Mouse (Mus musculus) MEL (cell line): ENCODE measurements around the gene Npw. TPM values are rescaled to one million over a fixed set of nuclear protein-coding genes. Genes with fewer than 3 reads are reported as not detected.

Source experiments
- DNase-seq: peaks from one replicate; pipeline ENCODE4 v3.0.0; 2011; ENCODE audit warnings: low read depth, low spot score
- H3K27ac ChIP-seq: 2 replicates; pipeline ENCODE4 v1.5.1; 2012; ENCODE audit warnings: low read depth, mild to moderate bottlenecking, control low read depth, low read length, moderate library complexity; ENCODE audit not compliant: control insufficient read depth
- H3K27me3 ChIP-seq, 2 experiments: fragments of 150-350 bp in 1 of 2; sonication (generic) in 1 of 2; 2 replicates each; pipeline ENCODE4 v1.6.1; 2012; ENCODE audit warnings: low read length in 2 of 2, mild to moderate bottlenecking in 2 of 2, improper control_type of control experiment in 1 of 2, moderate library complexity in 1 of 2; ENCODE audit not compliant: insufficient read depth in 2 of 2, control insufficient read depth in 1 of 2
- H3K36me3 ChIP-seq, 2 experiments: 2 replicates each; pipeline ENCODE4 v1.6.1; 2012 to 2014; ENCODE audit warnings: low read length in 2 of 2, improper control_type of control experiment in 1 of 2, inconsistent platforms in 1 of 2, mild to moderate bottlenecking in 1 of 2; ENCODE audit not compliant: insufficient read depth in 2 of 2, control insufficient read depth in 1 of 2
- H3K4me1 ChIP-seq, 2 experiments: fragments of 150-350 bp in 1 of 2; sonication (generic) in 1 of 2; 2 replicates each; pipeline ENCODE4 v1.6.1; 2012; ENCODE audit warnings: low read length in 2 of 2, improper control_type of control experiment in 1 of 2, mild to moderate bottlenecking in 1 of 2; ENCODE audit not compliant: insufficient read depth in 2 of 2, control insufficient read depth in 1 of 2
- H3K4me3 ChIP-seq, 2 experiments: fragments of 150-350 bp in 1 of 2; sonication (generic) in 1 of 2; 2 replicates each; pipeline ENCODE4 v1.5.1; 2012; ENCODE audit warnings: low read depth in 2 of 2, low read length in 2 of 2, mild to moderate bottlenecking in 2 of 2, moderate library complexity in 2 of 2, control low read depth in 1 of 2, improper control_type of control experiment in 1 of 2; ENCODE audit not compliant: control insufficient read depth in 1 of 2, insufficient read depth in 1 of 2
- H3K79me2 ChIP-seq: 2 replicates; pipeline ENCODE4 v1.6.1; 2012; ENCODE audit warnings: mild to moderate bottlenecking, low read length, moderate library complexity; ENCODE audit not compliant: control insufficient read depth, poor library complexity, insufficient read depth
- H3K9ac ChIP-seq: 2 replicates; pipeline ENCODE4 v1.6.1; 2012; ENCODE audit warnings: low read depth, mild to moderate bottlenecking, control low read depth, low read length, moderate library complexity; ENCODE audit not compliant: control insufficient read depth, poor library complexity, severe bottlenecking
- H3K9me3 ChIP-seq: fragments of 150-350 bp; sonication (generic); replicated peaks from 2 replicates; pipeline ENCODE4 v1.6.1; 2012; ENCODE audit warnings: mild to moderate bottlenecking, low read length, improper control_type of control experiment, moderate library complexity; ENCODE audit not compliant: insufficient read depth
- CHD2 ChIP-seq: IDR thresholded peaks from 2 replicates; pipeline ENCODE4 v1.6.1; 2011; ENCODE audit warnings: low read length, improper control_type of control experiment
- CTCF ChIP-seq, 3 experiments: IDR thresholded peaks in 2 of 3; conservative IDR thresholded peaks in 1 of 3; 2 replicates each; pipeline ENCODE4 v1.5.1; 2011 to 2012; ENCODE audit warnings: low read length in 3 of 3, low read depth in 2 of 3, mild to moderate bottlenecking in 2 of 3, improper control_type of control experiment in 1 of 3, inconsistent platforms in 1 of 3, mixed read lengths in 1 of 3, moderate library complexity in 1 of 3; ENCODE audit not compliant: control insufficient read depth in 1 of 3, insufficient read depth in 1 of 3, poor library complexity in 1 of 3, severe bottlenecking in 1 of 3
- E2F4 ChIP-seq: IDR thresholded peaks from 2 replicates; pipeline ENCODE4 v1.6.1; 2011; ENCODE audit warnings: low read depth, low read length, improper control_type of control experiment, borderline replicate concordance
- ELF1 ChIP-seq: IDR thresholded peaks from 2 replicates; pipeline ENCODE4 v1.6.1; 2014; ENCODE audit warnings: low read depth, mild to moderate bottlenecking, inconsistent platforms, low read length, improper control_type of control experiment, moderate library complexity
- EP300 ChIP-seq, 2 experiments: IDR thresholded peaks; 2 replicates each; pipeline ENCODE4 v1.6.1; 2011; ENCODE audit warnings: improper control_type of control experiment in 2 of 2, low read length in 2 of 2, low read depth in 1 of 2, mild to moderate bottlenecking in 1 of 2
- ETS1 ChIP-seq: IDR thresholded peaks from 2 replicates; pipeline ENCODE4 v1.6.1; 2012; ENCODE audit warnings: low read depth, mild to moderate bottlenecking, inconsistent platforms, low read length, improper control_type of control experiment, moderate library complexity
- GABPA ChIP-seq: IDR thresholded peaks from 2 replicates; pipeline ENCODE4 v1.6.1; 2012; ENCODE audit warnings: low read depth, mild to moderate bottlenecking, inconsistent platforms, low read length, improper control_type of control experiment, moderate library complexity
- KAT2A ChIP-seq: conservative IDR thresholded peaks from 2 replicates; pipeline ENCODE4 v1.6.1; 2012; ENCODE audit warnings: low read depth, low read length, improper control_type of control experiment, inconsistent platforms
- MAFK ChIP-seq: IDR thresholded peaks from 2 replicates; pipeline ENCODE4 v1.6.1; 2011; ENCODE audit warnings: low read depth, mild to moderate bottlenecking, low read length, improper control_type of control experiment, borderline replicate concordance
- MAX ChIP-seq: IDR thresholded peaks from 2 replicates; pipeline ENCODE4 v1.6.1; 2011; ENCODE audit warnings: low read length, improper control_type of control experiment
- MEF2A ChIP-seq: IDR thresholded peaks from 2 replicates; pipeline ENCODE4 v1.6.1; 2014; ENCODE audit warnings: low read depth, mild to moderate bottlenecking, inconsistent platforms, low read length, improper control_type of control experiment; ENCODE audit not compliant: poor library complexity, insufficient replicate concordance, severe bottlenecking; ENCODE audit errors: extremely low read depth
- MXI1 ChIP-seq: IDR thresholded peaks from 2 replicates; pipeline ENCODE4 v1.6.1; 2011; ENCODE audit warnings: mild to moderate bottlenecking, low read depth, low read length, improper control_type of control experiment
- MYB ChIP-seq: IDR thresholded peaks from 2 replicates; pipeline ENCODE4 v1.6.1; 2011; ENCODE audit warnings: mild to moderate bottlenecking, low read depth, low read length, improper control_type of control experiment
- NELFE ChIP-seq: IDR thresholded peaks from 2 replicates; pipeline ENCODE4 v1.6.1; 2011; ENCODE audit warnings: low read depth, low read length, improper control_type of control experiment
- POLR2A ChIP-seq, 2 experiments: IDR thresholded peaks; 2 replicates each; pipeline ENCODE4 v1.6.1; 2011 to 2012; ENCODE audit warnings: low read length in 2 of 2, mild to moderate bottlenecking in 2 of 2, control low read depth in 1 of 2, improper control_type of control experiment in 1 of 2, low read depth in 1 of 2, moderate library complexity in 1 of 2; ENCODE audit not compliant: control insufficient read depth in 1 of 2, insufficient read depth in 1 of 2, poor library complexity in 1 of 2
- POLR2AphosphoS2 ChIP-seq: IDR thresholded peaks from 2 replicates; pipeline ENCODE4 v1.6.1; 2011; ENCODE audit warnings: low read length, improper control_type of control experiment
- POLR2AphosphoS5 ChIP-seq: IDR thresholded peaks from 2 replicates; pipeline ENCODE4 v1.6.1; 2012; ENCODE audit warnings: low read depth, borderline replicate concordance, mild to moderate bottlenecking, inconsistent platforms, low read length, moderate library complexity, mixed read lengths
- RAD21 ChIP-seq: IDR thresholded peaks from 2 replicates; pipeline ENCODE4 v1.6.1; 2011; ENCODE audit warnings: mild to moderate bottlenecking, low read depth, low read length, improper control_type of control experiment
- SIN3A ChIP-seq: IDR thresholded peaks from 2 replicates; pipeline ENCODE4 v1.6.1; 2012; ENCODE audit warnings: low read length, improper control_type of control experiment, inconsistent platforms
- SMC3 ChIP-seq: IDR thresholded peaks from 2 replicates; pipeline ENCODE4 v1.6.1; 2011; ENCODE audit warnings: low read depth, low read length, improper control_type of control experiment
- TCF12 ChIP-seq: IDR thresholded peaks from 2 replicates; pipeline ENCODE4 v1.6.1; 2014; ENCODE audit warnings: low read depth, mild to moderate bottlenecking, inconsistent platforms, low read length, improper control_type of control experiment, moderate library complexity
- USF1 ChIP-seq: IDR thresholded peaks from 2 replicates; pipeline ENCODE4 v1.6.1; 2014; ENCODE audit warnings: low read depth, mild to moderate bottlenecking, inconsistent platforms, low read length, improper control_type of control experiment, moderate library complexity
- ZC3H11A ChIP-seq: IDR thresholded peaks from 2 replicates; pipeline ENCODE4 v1.6.1; 2012; ENCODE audit warnings: low read depth, mild to moderate bottlenecking, inconsistent platforms, low read length, improper control_type of control experiment
- ZKSCAN1 ChIP-seq: IDR thresholded peaks from 2 replicates; pipeline ENCODE4 v1.6.1; 2012; ENCODE audit warnings: low read depth, mild to moderate bottlenecking, inconsistent platforms, low read length, improper control_type of control experiment, moderate library complexity
- ZNF384 ChIP-seq: IDR thresholded peaks from 2 replicates; pipeline ENCODE4 v1.6.1; 2012; ENCODE audit warnings: low read depth, mild to moderate bottlenecking, inconsistent platforms, low read length, improper control_type of control experiment
- polyA plus RNA-seq, 2 experiments: library from polyadenylated mRNA; stranded (reverse) in 1 of 2; unstranded in 1 of 2; fragments of >175 nt in 1 of 2; fragments of >200 nt in 1 of 2; gene quantifications; 2 replicates each; pipeline versions ENCODE4 v1.2.1 to v1.2.4; 2012; ENCODE audit warnings: low replicate concordance in 2 of 2, low read depth in 1 of 2; ENCODE audit not compliant: insufficient read length in 2 of 2, insufficient read depth in 1 of 2, missing spikeins in 1 of 2
- total RNA-seq: library from RNA; depleted of rRNA; stranded (reverse); fragments of 300-350 nt; gene quantifications from 2 replicates; pipeline ENCODE4 v1.2.3, GENCODE M21; 2012

The Npw gene
- total and polyA plus RNA-seq, 3 experiments = not detected

DNA sequence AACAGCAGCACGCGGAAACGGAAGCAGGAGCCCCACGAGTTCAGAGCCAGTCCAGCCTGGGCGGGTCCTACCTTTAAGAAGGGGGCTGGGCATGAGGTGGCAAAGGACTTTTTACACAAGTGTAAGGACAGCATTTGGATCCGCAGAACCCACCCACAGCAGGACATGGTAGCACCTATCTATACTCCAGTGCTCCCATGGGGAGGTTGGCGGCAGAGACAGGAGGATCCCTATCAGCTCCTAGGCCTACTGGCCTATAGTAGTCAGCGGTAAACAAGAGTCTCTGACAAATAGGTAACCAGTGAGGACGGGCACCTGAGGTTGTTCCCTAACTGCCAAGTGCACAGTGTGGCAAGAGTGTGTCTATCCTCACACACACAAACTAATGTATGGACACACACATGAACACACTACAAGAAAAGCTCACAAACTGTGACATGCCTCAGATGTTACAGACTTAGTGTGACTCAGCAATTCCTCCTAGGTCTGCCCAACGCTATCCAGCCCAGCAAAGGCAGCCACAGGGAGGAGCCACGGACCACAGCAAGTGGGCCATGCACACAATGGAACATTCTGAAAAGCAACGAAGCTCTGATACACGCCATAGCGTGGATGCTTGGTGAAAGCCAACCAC, 40.6 kb downstream of the Npw start:
- no peak overlapping the region for H3K4me3 ChIP-seq
- H3K9ac ChIP-seq = peak overlapping the region; percentile 17; the same call in 1 of the 2 replicates
- DNase-seq = peak; percentile 77
- no peaks in the 10 kb centered on the region for H3K27me3 ChIP-seq
- H3K4me1 ChIP-seq = peaks cover 6 to 8% of the 10 kb centered on the region in 2 experiments; a peak in 3 of 4 replicates
- H3K36me3 ChIP-seq = peaks cover 0 to 6% of the 10 kb centered on the region in 2 experiments
- TF ChIP-seq E2F4 (no peak), TCF12 (no peak), GABPA (peak; percentile 79), SMC3 (peak; percentile 18; the same call in 1 of the 2 replicates), MAFK (peak; percentile 64; the same call in 1 of the 2 replicates), CHD2 (no peak), MAX (no peak), ETS1 (no peak), ZC3H11A (0 out of 2 replicates have a peak, but pooled peaks have one; percentile 5), NELFE (no peak), POLR2AphosphoS2 (no peak), MEF2A (no peak), KAT2A (no peak), POLR2A (IDR thresholded peaks at IDR 0.05; ENCODE audit: control insufficient read depth in 1 of 2, insufficient read depth in 1 of 2, low read depth in 1 of 2, low read length in 2 of 2, poor library complexity in 1 of 2) (no peak), ZNF384 (no peak), USF1 (no peak), CTCF (IDR thresholded peaks at IDR 0.05 in 2 of 3, conservative IDR thresholded peaks at IDR 0.05 in 1 of 3; ENCODE audit: control insufficient read depth in 1 of 3, insufficient read depth in 1 of 3, low read depth in 2 of 3, low read length in 3 of 3, poor library complexity in 1 of 3, severe bottlenecking in 1 of 3) (peak in 2 of 3 experiments; percentile 10 to 16; a peak in 2 of 6 replicates), ZKSCAN1 (no peak), RAD21 (no peak; the same call in 1 of the 2 replicates), POLR2AphosphoS5 (no peak), ELF1 (no peak), MXI1 (no peak), SIN3A (no peak), EP300 (IDR thresholded peaks at IDR 0.05; ENCODE audit: low read depth in 1 of 2, low read length in 2 of 2) (0 out of 4 replicates have a peak, but pooled peaks of 1 of the 2 experiments have one; percentile 12), MYB (no peak)
- TF ChIP-seq, all 39 proteins: peak for 6
- Histone ChIP-seq H3K79me2 (no peaks in the 10 kb centered on the region), H3K27ac (peak overlapping the region; percentile 52), H3K9me3 (no peaks in the 10 kb centered on the region)
